Mouse (Mus musculus): ENCODE data around the gene Chst11. TPM values are rescaled to one million over a fixed set of nuclear protein-coding genes. Genes with fewer than 3 reads are reported as not detected.
A peak's percentile ranks its signal among the peaks of the same experiment; 100 is the strongest.

The Chst11 gene
- polyA plus RNA-seq, 1 experiment from 2014 or later, result 3.7 TPM

DNA sequence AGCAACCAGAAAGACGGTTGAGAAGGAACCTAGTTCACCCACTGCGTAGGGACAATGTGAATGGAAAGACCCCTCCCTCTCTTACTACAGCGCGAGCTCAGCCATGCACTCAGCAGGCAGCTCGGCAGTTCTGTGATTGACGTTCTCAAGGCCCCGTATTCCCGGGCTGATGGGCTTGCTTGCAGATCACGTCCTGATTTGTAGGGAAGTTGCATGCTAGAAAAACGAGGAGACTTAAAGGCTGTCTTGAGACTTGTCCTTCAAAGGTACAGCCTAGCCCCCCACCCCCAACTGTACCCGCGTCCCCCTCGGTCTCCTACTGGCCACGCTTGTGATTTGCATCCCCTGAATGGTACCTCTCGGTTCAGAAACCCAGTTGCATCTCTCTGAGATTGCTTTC lies 117.4 kb downstream of the Chst11 start:
- H3K36me3 ChIP-seq, result no peaks in the 10 kb centered on the region
- H3K4me1 ChIP-seq, result peaks cover 81% of the 10 kb centered on the region
- no peaks in the 10 kb centered on the region for H3K9me3 ChIP-seq
- H3K9ac ChIP-seq, result no peak overlapping the region
- no peak overlapping the region for H3K4me3 ChIP-seq
- H3K4me2 ChIP-seq, result no peak overlapping the region
- 42% methylated on average over 15 of the region's 15 CpGs for WGBS
- no peak overlapping the region for H3K27ac ChIP-seq
- ATAC-seq (ENCODE audit: insufficient number of reproducible peaks, low FRiP score, low TSS enrichment, low read depth), result no peak
- H3K27me3 ChIP-seq, result no peaks in the 10 kb centered on the region

DNA sequence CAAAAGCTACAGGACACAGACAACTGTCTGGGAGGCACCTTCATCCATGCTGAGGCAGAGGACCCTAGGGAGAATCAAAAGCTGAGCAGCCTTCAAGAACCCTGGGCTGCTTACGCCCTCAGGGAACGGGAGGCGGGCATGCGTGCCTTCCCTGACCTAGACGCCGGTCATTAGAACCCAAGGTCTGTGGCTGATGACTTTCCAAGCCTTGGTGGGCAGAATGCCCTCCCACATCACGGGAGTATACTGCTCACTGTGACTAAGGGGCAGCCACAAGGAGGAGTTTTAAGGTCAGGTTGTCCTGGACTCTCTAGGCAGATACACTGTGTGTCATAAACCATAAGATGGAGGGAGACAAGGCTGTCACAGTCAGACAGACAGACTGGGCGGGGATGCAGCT lies 118.9 kb downstream of the Chst11 start:
- Histone ChIP-seq H3K27ac (no peak overlapping the region), H3K4me3 (no peak overlapping the region), H3K4me2 (no peak overlapping the region), H3K36me3 (no peaks in the 10 kb centered on the region), H3K4me1 (peaks cover 84% of the 10 kb centered on the region), H3K27me3 (no peaks in the 10 kb centered on the region), H3K9ac (no peak overlapping the region), H3K9me3 (no peaks in the 10 kb centered on the region)
- no peak for ATAC-seq (ENCODE audit: insufficient number of reproducible peaks, low FRiP score, low TSS enrichment, low read depth)
- 85% methylated on average over 8 of the region's 8 CpGs for WGBS

GRCm38 (mm10) chr10:83106152-83106746 lies 121.0 kb downstream of the Chst11 start:
- 0 out of 2 replicates have a peak overlapping the region, but pooled peaks have one; percentile 74 for H3K27ac ChIP-seq
- no peaks in the 10 kb centered on the region for H3K27me3 ChIP-seq
- no peak overlapping the region for H3K9ac ChIP-seq
- no peaks in the 10 kb centered on the region for H3K36me3 ChIP-seq
- 57% methylated on average over 7 of the region's 7 CpGs for WGBS
- no peaks in the 10 kb centered on the region for H3K9me3 ChIP-seq
- no peak overlapping the region for H3K4me2 ChIP-seq
- H3K4me3 ChIP-seq, result no peak overlapping the region
- peaks cover 76% of the 10 kb centered on the region for H3K4me1 ChIP-seq
- ATAC-seq (ENCODE audit: insufficient number of reproducible peaks, low FRiP score, low TSS enrichment, low read depth), result no peak

- peaks cover 73% of the 10 kb centered on the region for H3K4me1 ChIP-seq
These were observed 122.1 kb downstream of the Chst11 start for GRCm38 (mm10) chr10:83107385-83107784.

DNA sequence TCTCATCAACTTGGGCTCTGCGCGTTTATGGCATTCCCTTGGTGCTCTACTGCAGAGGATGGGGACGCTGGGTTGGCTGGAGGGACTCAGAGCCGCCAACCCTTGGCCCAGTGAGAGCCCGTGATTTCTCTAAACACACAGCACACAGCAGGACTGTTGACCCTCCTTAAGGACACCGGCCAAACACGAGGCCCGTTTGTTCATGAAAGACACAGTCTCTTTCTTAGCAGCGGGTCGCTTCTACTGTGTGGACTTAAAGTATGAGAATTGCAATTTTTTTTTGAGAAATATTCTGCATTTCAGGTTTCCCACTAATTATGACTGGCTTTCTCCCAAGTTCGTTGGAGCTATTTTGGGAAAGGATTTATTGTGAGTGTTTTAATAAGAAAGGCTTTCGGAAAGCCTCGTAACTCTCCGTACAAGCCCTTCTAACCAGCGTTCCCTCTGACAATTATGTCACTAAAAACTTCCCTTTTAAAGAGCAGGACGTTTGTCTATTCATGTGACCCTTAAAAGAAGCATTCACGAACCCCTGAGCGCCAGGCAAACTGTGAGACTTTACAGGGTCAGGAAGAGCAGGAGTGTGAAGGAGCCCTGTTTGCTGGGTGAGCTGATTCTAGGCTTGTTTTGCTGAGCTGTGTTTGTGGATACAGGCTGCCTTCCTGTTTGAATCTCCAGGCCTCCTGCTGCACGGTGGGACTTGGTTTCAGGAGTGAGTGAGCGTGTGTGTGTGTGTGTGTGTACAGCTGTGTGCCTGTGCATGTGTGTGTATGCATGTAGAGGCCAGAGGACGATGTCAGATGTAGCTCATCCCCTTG lies 122.8 kb downstream of the Chst11 start:
- WGBS, result 31% methylated on average over 21 of the region's 21 CpGs
- Histone ChIP-seq H3K4me2 (no peak overlapping the region), H3K27me3 (no peaks in the 10 kb centered on the region), H3K4me3 (no peak overlapping the region), H3K9me3 (no peaks in the 10 kb centered on the region), H3K36me3 (no peaks in the 10 kb centered on the region), H3K4me1 (peaks cover 76% of the 10 kb centered on the region), H3K27ac (peak overlapping the region; percentile 74), H3K9ac (no peak overlapping the region)
- ATAC-seq (ENCODE audit: insufficient number of reproducible peaks, low FRiP score, low TSS enrichment, low read depth), result peak; percentile 13; the same call in 1 of the 2 replicates

More at GRCm38 (mm10) chr10:83107385-83107784, 122.1 kb downstream of the Chst11 start:
- no peaks in the 10 kb centered on the region for H3K36me3 ChIP-seq
- no peaks in the 10 kb centered on the region for H3K27me3 ChIP-seq
- no peaks in the 10 kb centered on the region for H3K9me3 ChIP-seq
- WGBS, result 59% methylated on average over 8 of the region's 8 CpGs
- no peak for ATAC-seq (ENCODE audit: insufficient number of reproducible peaks, low FRiP score, low TSS enrichment, low read depth)
- H3K9ac ChIP-seq, result no peak overlapping the region
- peak overlapping the region; percentile 74 for H3K27ac ChIP-seq
- H3K4me2 ChIP-seq, result no peak overlapping the region
- no peak overlapping the region for H3K4me3 ChIP-seq

GRCm38 (mm10) chr10:83108946-83109345 lies 123.6 kb downstream of the Chst11 start:
- WGBS, result 71% methylated on average over 6 of the region's 6 CpGs
- peak overlapping the region; percentile 74; the same call in 1 of the 2 replicates for H3K27ac ChIP-seq
- no peak for ATAC-seq (ENCODE audit: insufficient number of reproducible peaks, low FRiP score, low TSS enrichment, low read depth)
- no peaks in the 10 kb centered on the region for H3K27me3 ChIP-seq
- H3K4me3 ChIP-seq, result no peak overlapping the region
- no peak overlapping the region for H3K4me2 ChIP-seq
- peaks cover 76% of the 10 kb centered on the region for H3K4me1 ChIP-seq
- no peak overlapping the region for H3K9ac ChIP-seq
- no peaks in the 10 kb centered on the region for H3K9me3 ChIP-seq
- H3K36me3 ChIP-seq, result no peaks in the 10 kb centered on the region

DNA sequence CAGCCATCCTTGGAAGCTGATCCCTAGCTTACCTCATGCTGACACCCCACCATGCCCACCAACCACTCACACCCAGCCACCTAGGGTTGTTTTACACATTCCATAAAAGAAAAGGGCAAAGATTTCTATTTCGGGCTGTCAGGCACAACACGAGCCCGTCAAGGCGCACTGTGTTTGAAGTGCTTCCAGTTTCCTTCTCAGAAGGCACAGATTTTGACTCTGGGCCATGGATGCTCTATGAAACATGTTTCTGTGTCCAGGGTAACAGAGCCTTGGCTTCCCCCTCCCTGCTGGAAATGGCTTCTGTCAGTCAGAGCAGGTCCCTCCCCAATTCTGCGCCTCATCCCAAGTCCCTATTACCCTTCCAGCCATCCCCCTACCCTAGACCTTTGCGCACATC lies 125.7 kb downstream of the Chst11 start:
- Histone ChIP-seq H3K27ac (0 out of 2 replicates have a peak overlapping the region, but pooled peaks have one; percentile 17), H3K4me3 (no peak overlapping the region), H3K4me1 (peaks cover 64% of the 10 kb centered on the region), H3K9ac (no peak overlapping the region), H3K27me3 (no peaks in the 10 kb centered on the region), H3K4me2 (no peak overlapping the region), H3K9me3 (no peaks in the 10 kb centered on the region), H3K36me3 (no peaks in the 10 kb centered on the region)
- WGBS, result 61% methylated on average over 6 of the region's 6 CpGs
- ATAC-seq (ENCODE audit: insufficient number of reproducible peaks, low FRiP score, low TSS enrichment, low read depth), result no peak

GRCm38 (mm10) chr10:83112345-83112744 lies 127.0 kb downstream of the Chst11 start:
- ATAC-seq (ENCODE audit: insufficient number of reproducible peaks, low FRiP score, low TSS enrichment, low read depth), result no peak
- Histone ChIP-seq H3K27me3 (no peaks in the 10 kb centered on the region), H3K9me3 (no peaks in the 10 kb centered on the region), H3K9ac (no peak overlapping the region), H3K36me3 (no peaks in the 10 kb centered on the region), H3K27ac (no peak overlapping the region), H3K4me2 (no peak overlapping the region), H3K4me1 (peaks cover 56% of the 10 kb centered on the region), H3K4me3 (no peak overlapping the region)
- 57% methylated on average over 4 of the region's 4 CpGs for WGBS

GRCm38 (mm10) chr10:83114564-83114963 lies 129.3 kb downstream of the Chst11 start:
- no peak for ATAC-seq (ENCODE audit: insufficient number of reproducible peaks, low FRiP score, low TSS enrichment, low read depth)
- no peaks in the 10 kb centered on the region for H3K9me3 ChIP-seq
- H3K27me3 ChIP-seq, result no peaks in the 10 kb centered on the region
- H3K4me1 ChIP-seq, result peaks cover 46% of the 10 kb centered on the region
- no peak overlapping the region for H3K4me3 ChIP-seq
- no peaks in the 10 kb centered on the region for H3K36me3 ChIP-seq
- H3K27ac ChIP-seq, result no peak overlapping the region
- H3K4me2 ChIP-seq, result no peak overlapping the region
- 80% methylated on average over 5 of the region's 5 CpGs for WGBS
- no peak overlapping the region for H3K9ac ChIP-seq

GRCm38 (mm10) chr10:83116889-83117288 lies 131.6 kb downstream of the Chst11 start:
- H3K27me3 ChIP-seq, result no peaks in the 10 kb centered on the region
- no peak for ATAC-seq (ENCODE audit: insufficient number of reproducible peaks, low FRiP score, low TSS enrichment, low read depth)
- WGBS, result 39% methylated on average over 11 of the region's 11 CpGs

DNA sequence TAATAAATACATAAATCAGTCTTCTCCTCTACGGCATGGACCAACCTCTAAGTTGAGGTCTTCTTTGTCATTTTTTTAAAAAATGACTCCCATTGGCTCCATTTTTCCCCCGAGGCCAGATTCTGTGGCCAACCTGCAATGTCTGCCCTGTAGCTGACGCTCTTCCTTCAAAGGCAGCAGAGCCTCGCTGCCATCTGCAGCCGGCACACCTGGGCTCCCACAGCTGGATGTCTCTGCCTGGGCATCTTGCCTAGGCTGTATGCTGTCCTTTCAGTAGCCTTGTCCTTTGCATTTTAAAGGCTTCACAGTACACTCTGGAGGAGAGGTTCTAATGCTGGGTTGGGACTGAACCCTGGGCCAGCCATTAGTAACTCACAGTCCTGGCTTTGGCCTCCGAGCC lies 132.6 kb downstream of the Chst11 start:
- H3K36me3 ChIP-seq, result no peaks in the 10 kb centered on the region
- 77% methylated on average over 6 of the region's 6 CpGs for WGBS
- H3K4me2 ChIP-seq, result no peak overlapping the region
- H3K27me3 ChIP-seq, result no peaks in the 10 kb centered on the region
- H3K9me3 ChIP-seq, result no peaks in the 10 kb centered on the region
- no peak overlapping the region for H3K27ac ChIP-seq
- peaks cover 26% of the 10 kb centered on the region for H3K4me1 ChIP-seq
- H3K9ac ChIP-seq, result no peak overlapping the region
- ATAC-seq (ENCODE audit: insufficient number of reproducible peaks, low FRiP score, low TSS enrichment, low read depth), result no peak
- no peak overlapping the region for H3K4me3 ChIP-seq

More at GRCm38 (mm10) chr10:83116889-83117288, 131.6 kb downstream of the Chst11 start:
- no peak overlapping the region for H3K4me3 ChIP-seq
- no peak overlapping the region for H3K27ac ChIP-seq
- H3K36me3 ChIP-seq, result no peaks in the 10 kb centered on the region
- peaks cover 36% of the 10 kb centered on the region for H3K4me1 ChIP-seq
- H3K4me2 ChIP-seq, result no peak overlapping the region
- no peak overlapping the region for H3K9ac ChIP-seq
- H3K9me3 ChIP-seq, result no peaks in the 10 kb centered on the region

DNA sequence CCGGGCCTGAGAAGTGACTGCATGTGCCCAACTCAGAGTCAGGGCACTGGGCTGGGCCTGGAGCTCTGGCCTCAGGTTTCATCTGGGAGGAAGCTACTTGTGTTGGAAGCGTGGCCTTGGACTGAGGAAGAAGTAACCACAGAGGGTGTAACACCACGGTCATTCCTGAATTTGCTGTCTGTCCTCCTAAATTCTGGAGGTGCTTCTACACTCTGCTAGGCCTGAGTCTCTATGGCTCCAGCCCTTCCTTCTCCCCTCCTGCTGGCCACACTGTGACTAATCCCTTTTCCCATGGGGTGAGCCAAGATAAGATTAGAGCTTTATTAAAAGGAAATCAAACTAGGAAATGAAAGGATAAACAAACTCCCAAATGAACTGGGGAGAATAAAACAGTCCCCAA lies 133.3 kb downstream of the Chst11 start:
- H3K36me3 ChIP-seq, result no peaks in the 10 kb centered on the region
- ATAC-seq (ENCODE audit: insufficient number of reproducible peaks, low FRiP score, low TSS enrichment, low read depth), result no peak
- H3K27me3 ChIP-seq, result no peaks in the 10 kb centered on the region
- H3K4me1 ChIP-seq, result peaks cover 21% of the 10 kb centered on the region
- no peak overlapping the region for H3K4me3 ChIP-seq
- WGBS, result 64% methylated on average over 3 of the region's 3 CpGs
- H3K9ac ChIP-seq, result no peak overlapping the region
- H3K9me3 ChIP-seq, result no peaks in the 10 kb centered on the region
- no peak overlapping the region for H3K27ac ChIP-seq
- H3K4me2 ChIP-seq, result no peak overlapping the region

Data from limb, embryonic 15.5 days (tissue).